Mouse (Mus musculus) cortical plate, adult 2 months (tissue): ENCODE measurements around the gene Bcl10.
A peak's percentile ranks its signal among the peaks of the same experiment; 100 is the strongest.

Experiments
- CTCF ChIP-seq: fragments of 200-500 bp; IDR thresholded peaks from 2 replicates; pipeline ENCODE4 v1.5.1; 2011; ENCODE audit warnings: mild to moderate bottlenecking, control low read depth, low read length; ENCODE audit not compliant: insufficient read depth; ENCODE audit errors: extremely low read depth
- POLR2A ChIP-seq: fragments of 200-500 bp; IDR thresholded peaks from 2 replicates; pipeline ENCODE4 v1.6.1; 2011; ENCODE audit warnings: mild to moderate bottlenecking, low read length, control low read depth; ENCODE audit not compliant: insufficient read depth; ENCODE audit errors: extremely low read depth

- TF ChIP-seq POLR2A = no peak
- TF ChIP-seq CTCF = peak; percentile 69
These were observed 17.5 kb upstream of the Bcl10 start for GRCm38 (mm10) chr3:145904850-145905776.
